Mouse (Mus musculus) ovary, postnatal 14 days (tissue): ENCODE data around the gene Dpm1.
A peak's percentile ranks its signal among the peaks of the same experiment; 100 is the strongest.

Experiments used
- DNase-seq: peaks from one replicate; pipeline ENCODE4 v3.0.0; 2022; ENCODE audit warnings: low spot score

The Dpm1 gene

GRCm38 (mm10) chr2:168230026-168230728 is at the start of gene Dpm1, which contains the start of the genes Gm20716 and Mocs3:
TSS of gene Dpm1 (minus strand) at chr2:168230591.
TSS of gene Gm20716 (minus strand) at chr2:168230364.
TSS of gene Mocs3 (plus strand) at chr2:168230622.
- peak; percentile 78 for DNase-seq

- peak; percentile 66 for DNase-seq
These were observed 44.1 kb upstream of the Dpm1 start for GRCm38 (mm10) chr2:168274374-168274935.

- DNase-seq = no peak
These were observed 43.0 kb upstream of the Dpm1 start for GRCm38 (mm10) chr2:168273387-168273786.

GRCm38 (mm10) chr2:168268033-168268432 is 37.6 kb upstream of the Dpm1 start:
- no peak for DNase-seq

- DNase-seq = no peak
These were observed 30.5 kb upstream of the Dpm1 start for GRCm38 (mm10) chr2:168260900-168261299.

GRCm38 (mm10) chr2:168260124-168260523 is 29.7 kb upstream of the Dpm1 start:
- DNase-seq = no peak

- no peak for DNase-seq
These were observed 28.7 kb upstream of the Dpm1 start for GRCm38 (mm10) chr2:168259046-168259445.

- DNase-seq = no peak
These were observed 26.8 kb upstream of the Dpm1 start for GRCm38 (mm10) chr2:168257188-168257587.

GRCm38 (mm10) chr2:168256506-168256905 is 26.1 kb upstream of the Dpm1 start:
- DNase-seq = no peak

- no peak for DNase-seq
These were observed 23.4 kb upstream of the Dpm1 start for GRCm38 (mm10) chr2:168253822-168254221.

GRCm38 (mm10) chr2:168252639-168253292 is 22.4 kb upstream of the Dpm1 start:
- peak; percentile 14 for DNase-seq

- peak; percentile 89 for DNase-seq
These were observed 19.9 kb upstream of the Dpm1 start for GRCm38 (mm10) chr2:168250270-168250669.

GRCm38 (mm10) chr2:168248856-168249245 is 18.5 kb upstream of the Dpm1 start:
- DNase-seq = no peak

GRCm38 (mm10) chr2:168248167-168248855 is 17.9 kb upstream of the Dpm1 start:
- no peak for DNase-seq

GRCm38 (mm10) chr2:168245571-168245970 is 15.2 kb upstream of the Dpm1 start:
- no peak for DNase-seq

- no peak for DNase-seq
These were observed 12.9 kb upstream of the Dpm1 start for GRCm38 (mm10) chr2:168243278-168243677.

- DNase-seq = no peak
These were observed 12.4 kb upstream of the Dpm1 start for GRCm38 (mm10) chr2:168242841-168243240.

GRCm38 (mm10) chr2:168238335-168238734 is 7.9 kb upstream of the Dpm1 start:
- no peak for DNase-seq

GRCm38 (mm10) chr2:168233286-168233685 is 2.9 kb upstream of the Dpm1 start:
- DNase-seq = no peak

GRCm38 (mm10) chr2:168231471-168231829 is 1.1 kb upstream of the Dpm1 start:
- DNase-seq = no peak

GRCm38 (mm10) chr2:168230773-168231470 is 531 bp upstream of the Dpm1 start:
- DNase-seq = no peak
